Mouse (Mus musculus) splenic B cell, adult 2 months (primary cell): ENCODE results near the gene Nkain4.

Experiments
- DNase-seq: peaks from one replicate; pipeline ENCODE4 v3.0.0-alpha.2; 2011; ENCODE audit warnings: low read depth, low spot score
- H3K27me3 ChIP-seq: 2 replicates; pipeline ENCODE4 v1.6.1; 2012; ENCODE audit warnings: mild to moderate bottlenecking, low read length, moderate library complexity, mixed read lengths; ENCODE audit not compliant: control insufficient read depth, poor library complexity, insufficient read depth, severe bottlenecking
- H3K36me3 ChIP-seq: 2 replicates; pipeline ENCODE4 v1.6.1; 2012; ENCODE audit warnings: mild to moderate bottlenecking, low read length, moderate library complexity, mixed read lengths; ENCODE audit not compliant: control insufficient read depth, poor library complexity, insufficient read depth, severe bottlenecking

Nkain4 gene

GRCm38 (mm10) chr2:180892841-180893521 is 61.5 kb downstream of the Nkain4 start:
- peak; percentile 8 for DNase-seq
- no peaks in the 10 kb centered on the region for H3K36me3 ChIP-seq
- H3K27me3 ChIP-seq, result 0 out of 2 replicates have a peak, but pooled peaks cover 4% of the 10 kb centered on the region

DNA sequence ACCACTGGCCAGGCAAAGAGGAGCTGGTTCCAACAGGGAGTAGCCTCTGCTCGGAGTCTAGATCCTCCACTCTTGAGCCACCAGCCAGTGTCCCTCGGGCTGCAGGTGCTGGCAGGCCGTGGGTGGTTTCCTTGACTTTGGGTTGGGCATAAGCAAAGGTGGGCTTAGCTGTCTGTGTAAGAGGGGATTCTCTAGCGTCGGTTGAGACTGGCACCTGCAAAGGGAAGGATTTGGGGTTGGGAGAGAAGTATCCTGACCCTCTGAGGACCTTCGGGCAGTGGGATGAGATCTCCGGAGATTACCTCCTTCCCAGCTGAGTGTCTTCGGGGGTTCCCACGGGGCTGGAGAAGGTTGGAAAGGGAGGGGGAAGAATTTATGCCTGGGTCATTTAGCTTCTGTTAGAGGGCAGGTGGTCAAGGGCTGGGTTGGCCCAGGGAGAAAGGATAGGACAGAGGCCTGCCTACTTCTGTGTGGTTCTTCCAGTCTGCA is 62.6 kb downstream of the Nkain4 start:
- H3K27me3 ChIP-seq, result 0 out of 2 replicates have a peak, but pooled peaks cover 4% of the 10 kb centered on the region
- H3K36me3 ChIP-seq, result no peaks in the 10 kb centered on the region
- no peak for DNase-seq

DNA sequence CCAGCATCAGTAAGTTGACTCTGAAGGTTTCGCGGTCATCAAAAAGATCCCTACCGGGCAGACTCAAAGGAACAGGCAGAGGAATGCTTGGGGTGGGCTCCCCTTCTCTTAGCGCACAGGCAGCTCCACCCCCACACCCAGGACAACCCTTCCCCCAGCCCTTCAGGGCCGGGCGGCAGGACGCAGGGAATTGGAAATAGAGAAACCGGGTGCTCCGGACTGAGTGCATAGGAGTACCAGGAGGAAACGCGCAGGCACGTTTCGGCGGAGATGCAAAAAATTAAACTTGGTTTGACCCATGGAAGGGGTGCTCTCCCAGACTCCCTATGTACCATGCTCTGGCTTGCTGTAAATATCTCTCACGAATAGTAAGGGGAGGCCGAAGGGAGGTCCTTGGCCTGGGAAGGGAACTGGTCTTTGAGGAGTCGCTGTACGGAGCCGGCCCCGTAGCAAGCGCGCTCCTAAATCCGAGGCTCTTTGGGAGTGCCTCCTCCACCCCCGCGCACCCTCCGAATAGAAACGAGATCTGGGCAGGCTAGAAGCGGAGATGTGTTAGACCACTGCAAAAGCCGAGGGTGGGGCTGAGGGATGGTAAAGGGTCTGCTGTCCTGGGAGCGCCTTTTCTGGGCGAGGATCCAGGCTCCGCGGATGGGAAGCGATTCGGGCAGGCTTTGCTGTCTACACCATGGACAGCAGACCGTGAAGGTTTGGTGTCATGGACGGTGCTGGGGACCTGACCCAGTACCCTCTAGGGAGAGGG is 63.2 kb downstream of the Nkain4 start:
- Histone ChIP-seq H3K36me3 (no peaks in the 10 kb centered on the region), H3K27me3 (0 out of 2 replicates have a peak, but pooled peaks cover 4% of the 10 kb centered on the region)
- DNase-seq, result no peak

- DNase-seq, result no peak
- Histone ChIP-seq H3K27me3 (0 out of 2 replicates have a peak, but pooled peaks cover 4% of the 10 kb centered on the region), H3K36me3 (no peaks in the 10 kb centered on the region)
These were observed 64.0 kb downstream of the Nkain4 start for GRCm38 (mm10) chr2:180890422-180891074.

GRCm38 (mm10) chr2:180889921-180890280 is 64.6 kb downstream of the Nkain4 start:
- H3K36me3 ChIP-seq, result no peaks in the 10 kb centered on the region
- DNase-seq, result no peak

GRCm38 (mm10) chr2:180889271-180889920 is 65.1 kb downstream of the Nkain4 start:
- DNase-seq, result no peak
- 0 out of 2 replicates have a peak, but pooled peaks cover 4% of the 10 kb centered on the region for H3K27me3 ChIP-seq
- no peaks in the 10 kb centered on the region for H3K36me3 ChIP-seq

More at GRCm38 (mm10) chr2:180889921-180890280, 64.6 kb downstream of the Nkain4 start:
- H3K27me3 ChIP-seq, result 0 out of 2 replicates have a peak, but pooled peaks cover 4% of the 10 kb centered on the region

DNA sequence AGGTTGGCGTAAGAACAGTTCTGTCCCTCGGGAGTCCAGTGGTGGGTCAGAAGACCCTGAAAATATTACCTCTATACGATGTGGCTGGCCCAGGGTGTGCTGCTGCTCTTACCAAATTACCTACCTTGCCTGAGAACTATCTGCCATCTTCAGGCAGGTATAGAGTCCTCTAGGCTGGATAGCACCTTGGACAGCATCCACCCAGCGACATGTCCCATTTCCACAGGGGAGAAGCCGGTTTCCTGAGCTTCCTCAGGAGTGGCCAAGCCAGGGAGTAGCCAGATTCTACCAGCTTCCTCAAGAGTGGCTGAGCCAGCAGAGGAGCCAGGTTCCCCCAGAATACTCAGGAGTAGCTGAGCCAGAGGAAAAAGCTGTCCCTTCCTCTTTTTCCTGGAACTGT is 69.2 kb downstream of the Nkain4 start:
- H3K36me3 ChIP-seq, result no peaks in the 10 kb centered on the region
- DNase-seq, result no peak
- H3K27me3 ChIP-seq, result no peaks in the 10 kb centered on the region
